Mouse (Mus musculus) myocyte (in vitro differentiated cells): ENCODE results near the gene Gipc2.

Experiments used
- POLR2A ChIP-seq: IDR thresholded peaks from one replicate; pipeline ENCODE4 v1.6.1; 2011; ENCODE audit warnings: low read depth, mild to moderate bottlenecking, control low read depth, moderate library complexity; ENCODE audit not compliant: insufficient read length
- POLR2AphosphoS2 ChIP-seq: IDR thresholded peaks from one replicate; pipeline ENCODE4 v1.6.1; 2011; ENCODE audit warnings: low read depth, control low read depth; ENCODE audit not compliant: insufficient read length

- TF ChIP-seq POLR2A (no peak), POLR2AphosphoS2 (no peak)
These were observed 118.1 kb downstream of the Gipc2 start for GRCm38 (mm10) chr3:152047914-152048313.
